Mouse (Mus musculus) midbrain, embryonic 11.5 days (tissue): Measurements from ENCODE around the gene Smim1. TPM values are rescaled to one million over a fixed set of nuclear protein-coding genes. Genes with fewer than 3 reads are reported as not detected.

Experiments
- ATAC-seq: fragments of 200-750 bp; cut with Nextera tagmentation; 2 replicates; pipeline ENCODE4 v1.8.0; 2017; ENCODE audit warnings: moderate TSS enrichment, moderate library complexity; ENCODE audit not compliant: low FRiP score
- DNase-seq: peaks from one replicate; pipeline ENCODE4 v3.0.0; 2015; ENCODE audit warnings: low spot score; ENCODE audit errors: missing footprints
- H3K27ac ChIP-seq: fragments of 300-500 bp; sonication (generic); 2 replicates; pipeline ENCODE4 v1.5.1; 2014; ENCODE audit warnings: low read depth, low read length
- H3K27me3 ChIP-seq: fragments of 300-500 bp; sonication (generic); 2 replicates; pipeline ENCODE4 v1.6.1; 2014; ENCODE audit warnings: mild to moderate bottlenecking, low read length, moderate library complexity, mixed read lengths; ENCODE audit not compliant: control insufficient read depth, insufficient read depth
- H3K36me3 ChIP-seq: fragments of 300-500 bp; sonication (generic); 2 replicates; pipeline ENCODE4 v1.6.1; 2014; ENCODE audit warnings: mild to moderate bottlenecking, low read length, moderate library complexity, mixed read lengths; ENCODE audit not compliant: control insufficient read depth, insufficient read depth
- H3K4me1 ChIP-seq: fragments of 300-500 bp; sonication (generic); 2 replicates; pipeline ENCODE4 v1.6.1; 2014; ENCODE audit warnings: low read length; ENCODE audit not compliant: control insufficient read depth, insufficient read depth
- H3K4me2 ChIP-seq: fragments of 300-500 bp; sonication (generic); 2 replicates; pipeline ENCODE4 v1.6.1; 2014; ENCODE audit warnings: mild to moderate bottlenecking, moderate library complexity
- H3K4me3 ChIP-seq: fragments of 300-500 bp; sonication (generic); 2 replicates; pipeline ENCODE4 v1.5.1; 2014; ENCODE audit warnings: low read depth, low read length
- H3K9ac ChIP-seq: fragments of 300-500 bp; sonication (generic); 2 replicates; pipeline ENCODE4 v1.6.1; 2014; ENCODE audit warnings: low read length
- H3K9me3 ChIP-seq: fragments of 300-500 bp; sonication (generic); 2 replicates; pipeline ENCODE4 v1.6.1; 2016; ENCODE audit warnings: low read length; ENCODE audit not compliant: control insufficient read depth
- WGBS: fragments of 180-500 bp; shearing (Covaris S2); extraction: QIAGEN DNeasy Blood & Tissue Kit; methylation state at CpG from one replicate; pipeline ENCODE4 v1.1.7; 2014; 5-methylcytosine and 5-hydroxymethylcytosine counted together
- polyA plus RNA-seq: library from polyadenylated mRNA; unstranded; fragments of >200 nt; fragmentation: Nextera tagmentation; extraction: Ambion mirVana; gene quantifications from 2 replicates; pipeline ENCODE4 v1.2.1, GENCODE M21; 2014

Gene Smim1
- polyA plus RNA-seq, 1 experiment from 2014 or later = 10.9 TPM

GRCm38 (mm10) chr4:154010907-154011645, 15.0 kb downstream of the Smim1 start:
- Histone ChIP-seq H3K27me3 (no peaks in the 10 kb centered on the region), H3K4me3 (peak overlapping the region; percentile 100), H3K36me3 (peaks cover 12% of the 10 kb centered on the region), H3K9me3 (no peaks in the 10 kb centered on the region), H3K4me2 (peak overlapping the region; percentile 99), H3K27ac (no peak overlapping the region), H3K4me1 (peaks cover 12% of the 10 kb centered on the region), H3K9ac (peak overlapping the region; percentile 93)
- 31% methylated on average over 13 of the region's 13 CpGs for WGBS
- peak; percentile 65 for ATAC-seq
- no peak for DNase-seq

- Histone ChIP-seq H3K4me2 (no peak overlapping the region), H3K9me3 (no peaks in the 10 kb centered on the region), H3K9ac (no peak overlapping the region), H3K36me3 (peaks cover 8% of the 10 kb centered on the region), H3K4me1 (peaks cover 3% of the 10 kb centered on the region), H3K27ac (no peak overlapping the region), H3K4me3 (no peak overlapping the region), H3K27me3 (no peaks in the 10 kb centered on the region)
- DNase-seq = no peak
- no peak for ATAC-seq
- WGBS = 79% methylated on average over 4 of the region's 4 CpGs
Measured at GRCm38 (mm10) chr4:154007759-154008158, 18.3 kb downstream of the Smim1 start.

- Histone ChIP-seq H3K9me3 (no peaks in the 10 kb centered on the region), H3K27ac (no peak overlapping the region), H3K27me3 (no peaks in the 10 kb centered on the region), H3K4me3 (no peak overlapping the region), H3K4me2 (no peak overlapping the region), H3K9ac (no peak overlapping the region), H3K36me3 (peaks cover 10% of the 10 kb centered on the region), H3K4me1 (no peaks in the 10 kb centered on the region)
- ATAC-seq (no peak), DNase-seq (no peak)
- 90% methylated on average over 6 of the region's 6 CpGs for WGBS
Measured at GRCm38 (mm10) chr4:154006264-154006663, 19.8 kb downstream of the Smim1 start.

- no peak overlapping the region for H3K9ac ChIP-seq
- 90% methylated on average over 5 of the region's 5 CpGs for WGBS
- no peak for ATAC-seq
Measured at GRCm38 (mm10) chr4:154005488-154005887, 20.5 kb downstream of the Smim1 start.

GRCm38 (mm10) chr4:153993505-153993904, 32.5 kb downstream of the Smim1 start:
- ATAC-seq (no peak), DNase-seq (no peak)
- Histone ChIP-seq H3K4me2 (no peak overlapping the region), H3K27me3 (no peaks in the 10 kb centered on the region), H3K4me1 (no peaks in the 10 kb centered on the region), H3K9ac (no peak overlapping the region), H3K36me3 (peaks cover 25% of the 10 kb centered on the region), H3K9me3 (no peaks in the 10 kb centered on the region), H3K4me3 (no peak overlapping the region), H3K27ac (no peak overlapping the region)
- WGBS = 90% methylated on average over 8 of the region's 8 CpGs

More at GRCm38 (mm10) chr4:154005488-154005887, 20.5 kb downstream of the Smim1 start:
- no peaks in the 10 kb centered on the region for H3K4me1 ChIP-seq
- H3K4me3 ChIP-seq = no peak overlapping the region
- no peak overlapping the region for H3K4me2 ChIP-seq
- no peak for DNase-seq
- no peak overlapping the region for H3K27ac ChIP-seq
- no peaks in the 10 kb centered on the region for H3K27me3 ChIP-seq
- H3K36me3 ChIP-seq = peaks cover 10% of the 10 kb centered on the region
- H3K9me3 ChIP-seq = no peaks in the 10 kb centered on the region

- ATAC-seq = no peak
- Histone ChIP-seq H3K27ac (no peak overlapping the region), H3K9ac (no peak overlapping the region), H3K4me1 (no peaks in the 10 kb centered on the region), H3K27me3 (no peaks in the 10 kb centered on the region), H3K9me3 (no peaks in the 10 kb centered on the region), H3K4me3 (no peak overlapping the region), H3K4me2 (no peak overlapping the region), H3K36me3 (peaks cover 29% of the 10 kb centered on the region)
- WGBS = 91% methylated on average over 10 of the region's 10 CpGs
- no peak for DNase-seq
Measured at GRCm38 (mm10) chr4:153992715-153993114, 33.3 kb downstream of the Smim1 start.

- DNase-seq = no peak
- peaks cover 19% of the 10 kb centered on the region for H3K36me3 ChIP-seq
Measured at GRCm38 (mm10) chr4:153980470-153980869, 45.6 kb downstream of the Smim1 start.

GRCm38 (mm10) chr4:153979243-153979642, 46.8 kb downstream of the Smim1 start:
- Histone ChIP-seq H3K9ac (no peak overlapping the region), H3K4me2 (no peak overlapping the region), H3K4me1 (peaks cover 7% of the 10 kb centered on the region), H3K9me3 (no peaks in the 10 kb centered on the region), H3K27ac (no peak overlapping the region), H3K27me3 (no peaks in the 10 kb centered on the region), H3K36me3 (peaks cover 9% of the 10 kb centered on the region), H3K4me3 (no peak overlapping the region)
- 93% methylated on average over 10 of the region's 10 CpGs for WGBS
- DNase-seq (no peak), ATAC-seq (no peak)

More at GRCm38 (mm10) chr4:153980470-153980869, 45.6 kb downstream of the Smim1 start:
- Histone ChIP-seq H3K9me3 (no peaks in the 10 kb centered on the region), H3K4me1 (peaks cover 5% of the 10 kb centered on the region), H3K27me3 (no peaks in the 10 kb centered on the region), H3K4me3 (no peak overlapping the region), H3K9ac (no peak overlapping the region), H3K4me2 (no peak overlapping the region), H3K27ac (no peak overlapping the region)
- WGBS = 89% methylated on average over 11 of the region's 11 CpGs
- ATAC-seq = no peak

GRCm38 (mm10) chr4:153975768-153976167, 50.3 kb downstream of the Smim1 start:
- 41% methylated on average over 6 of the region's 6 CpGs for WGBS
- ATAC-seq = no peak

More at GRCm38 (mm10) chr4:153975768-153976167, 50.3 kb downstream of the Smim1 start:
- Histone ChIP-seq H3K27me3 (no peaks in the 10 kb centered on the region), H3K27ac (no peak overlapping the region), H3K9ac (peak overlapping the region; percentile 89), H3K36me3 (no peaks in the 10 kb centered on the region; the same call in 1 of the 2 replicates), H3K4me2 (peak overlapping the region; percentile 97), H3K9me3 (no peaks in the 10 kb centered on the region), H3K4me3 (peak overlapping the region; percentile 84), H3K4me1 (peaks cover 11% of the 10 kb centered on the region)
- DNase-seq = peak; percentile 82
